In the genomic region with DNA sequence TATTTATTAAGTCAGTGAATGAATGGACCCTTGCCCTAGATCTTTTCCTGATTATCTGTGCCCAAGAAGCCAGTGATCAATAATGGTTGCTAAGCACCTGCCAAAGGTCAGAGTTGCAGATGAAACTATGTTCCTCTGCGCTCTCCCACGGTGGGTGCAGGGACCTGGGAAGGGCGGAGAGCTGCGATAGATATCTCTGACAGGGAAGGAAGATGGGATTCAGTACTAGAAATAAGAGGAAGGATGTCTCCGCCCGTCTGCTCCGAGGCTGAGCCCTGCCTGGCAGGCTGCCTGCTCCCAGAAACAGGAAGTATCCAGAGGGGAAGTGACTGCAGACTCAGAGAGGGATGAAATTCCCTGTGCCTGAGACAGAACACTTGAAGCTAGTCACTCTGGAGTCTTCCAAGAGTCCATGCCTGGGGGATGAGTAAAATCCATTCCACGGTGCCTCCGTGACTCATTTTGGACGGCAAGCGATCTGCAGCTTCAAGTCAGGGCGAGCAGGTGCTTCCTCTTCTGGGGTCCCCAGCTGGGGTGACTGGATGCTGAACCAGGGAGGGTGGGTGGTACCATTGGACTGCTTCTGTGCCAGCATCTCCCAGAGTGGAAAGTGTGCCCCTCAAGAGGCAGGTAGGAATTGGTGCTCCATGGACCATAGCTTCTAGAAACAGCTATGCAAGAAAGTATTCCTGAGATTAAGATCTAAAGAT, we compare ENCODE assay signal across 9 mouse cellular contexts. TPM values are rescaled to one million over a fixed set of nuclear protein-coding genes. Genes with fewer than 3 reads are reported as not detected.
A peak's percentile ranks its signal among the peaks of the same experiment; 100 is the strongest.
DNase-seq lines count a peak whose midpoint lies in the region; ATAC-seq lines count a peak whose summit lies in the region.
"Had no signal": no experiment of that assay in that cellular context is flagged by ENCODE, and none has a peak within 500 bp of the region (broad histone marks: within the 10 kb centered on the region; RNA-seq: fewer than 3 reads in every experiment).

No protein-coding gene starts in this region.

- H3K4me1 ChIP-seq in hindbrain, embryonic 10.5 days (replicated peaks): peaks cover 4% of the 10 kb centered on the region; the same call in 1 of the 2 replicates
- no peaks in the 10 kb centered on the region for H3K4me1 ChIP-seq in hindbrain, embryonic 16.5 days (ENCODE audit: control insufficient read depth, insufficient read depth, low read depth, low read length)

- no peak overlapping the region for H3K4me3 ChIP-seq in hindbrain, embryonic 10.5 days
- no peak overlapping the region for H3K4me3 ChIP-seq in hindbrain, embryonic 16.5 days (ENCODE audit: low read length)
- H3K4me3 ChIP-seq: erythroblast, embryonic 14.5 days had no signal

- H3K27me3 ChIP-seq in hindbrain, embryonic 10.5 days (ENCODE audit: insufficient read depth, poor library complexity, severe bottlenecking): no peaks in the 10 kb centered on the region
- H3K27me3 ChIP-seq in hindbrain, embryonic 16.5 days (replicated peaks; ENCODE audit: control insufficient read depth, insufficient read depth, low read length): no peaks in the 10 kb centered on the region

- H3K9me3 ChIP-seq in hindbrain, embryonic 10.5 days: no peaks in the 10 kb centered on the region
- no peaks in the 10 kb centered on the region for H3K9me3 ChIP-seq in hindbrain, embryonic 16.5 days (ENCODE audit: control insufficient read depth, low read length)

- DNase-seq in hindbrain, embryonic 10.5 days (ENCODE audit: low spot score): no peak
- peak; percentile 71 for DNase-seq in MEL-GATA-1-ER (ENCODE audit: extremely low read depth, low read depth)
- peak; percentile 67 to 79 for DNase-seq in gastrocnemius, postnatal 36 days
- DNase-seq in kidney, adult 8-10 months: peak; percentile 74 to 76
- DNase-seq in lung, postnatal 14 days: peak; percentile 85
- no peak for DNase-seq in cerebellum, adult 18-20 months
- DNase-seq in retina, embryonic 14.5 days (ENCODE audit: low spot score): no peak

- H3K36me3 ChIP-seq in hindbrain, embryonic 10.5 days: no peaks in the 10 kb centered on the region
- H3K36me3 ChIP-seq in hindbrain, embryonic 16.5 days (ENCODE audit: control insufficient read depth, insufficient read depth, low read length): no peaks in the 10 kb centered on the region

- no peak overlapping the region for H3K4me2 ChIP-seq in hindbrain, embryonic 16.5 days (ENCODE audit: low read length)

- 86% methylated on average over 12 of the region's 12 CpGs for WGBS in hindbrain, embryonic 10.5 days
- 84% methylated on average over 12 of the region's 12 CpGs for WGBS in hindbrain, embryonic 16.5 days

- H3K9ac ChIP-seq in hindbrain, embryonic 16.5 days (ENCODE audit: low read depth, low read length): no peak overlapping the region

- H3K27ac ChIP-seq in hindbrain, embryonic 10.5 days: peak overlapping the region; percentile 50; the same call in 1 of the 2 replicates
- H3K27ac ChIP-seq in hindbrain, embryonic 16.5 days (ENCODE audit: low read depth, low read length): no peak overlapping the region

- no peak for ATAC-seq in hindbrain, embryonic 16.5 days

- intact Hi-C loops in gastrocnemius, postnatal 36 days (cut with DNase I): no loop called here

RNA-seq across cellular contexts. Expression of gene Smurf2, which starts 36.9 kb away (rescaled TPM):
- 13.0 and 13.3 TPM in 2 replicates for polyA plus RNA-seq in hindbrain, embryonic 10.5 days (2016; fragmentation: Nextera tagmentation; extraction: Ambion mirVana)
- 9.6 and 10.6 TPM in 2 replicates for polyA plus RNA-seq in hindbrain, embryonic 16.5 days (2015; fragmentation: Nextera tagmentation; extraction: Ambion mirVana)
- 10 to 100 TPM; 22.2 to 22.8 TPM for total RNA-seq in gastrocnemius, postnatal 36 days (2021)

RNA-seq across cellular contexts. Expression of gene Kpna2, which starts 41.9 kb away (rescaled TPM):
- 653 and 682 TPM in 2 replicates for polyA plus RNA-seq in hindbrain, embryonic 10.5 days (2016; fragmentation: Nextera tagmentation; extraction: Ambion mirVana)
- polyA plus RNA-seq in hindbrain, embryonic 16.5 days (2015; fragmentation: Nextera tagmentation; extraction: Ambion mirVana): 132 and 165 TPM in 2 replicates
- total RNA-seq in gastrocnemius, postnatal 36 days (2021): 10 to 100 TPM; 14.4 to 16.7 TPM

Comparison
In these comparisons a context has a peak if more than half of its experiments do, and no peak if none do; other contexts are left out.
1. DNase-seq: peak in MEL-GATA-1-ER (single experiment), gastrocnemius, postnatal 36 days (2 of 2), kidney, adult 8-10 months (2 of 2) and lung, postnatal 14 days (single experiment); none in hindbrain, embryonic 10.5 days (single experiment), cerebellum, adult 18-20 months (0 of 2) and retina, embryonic 14.5 days (single experiment).